Mouse (Mus musculus): Measurements from ENCODE around the gene Satl1. TPM values are rescaled to one million over a fixed set of nuclear protein-coding genes. Genes with fewer than 3 reads are reported as not detected.

Gene Satl1
- total RNA-seq (2023) = not detected

GRCm38 (mm10) chrX:112406679-112407078, at the start of gene Satl1:
Gene Satl1, minus strand, starts transcription at chrX:112406779.

Other genes with a start within 250 kb of the Satl1 start
- not detected for gene 4933403O08Rik, start 167.7 kb downstream of the Satl1 start, total RNA-seq (2023)
- gene Apool, start 95.4 kb downstream of the Satl1 start, total RNA-seq (2023) = 10 to 100 TPM; 13.8 to 15.1 TPM
- not detected for gene 2010106E10Rik, start 88.5 kb upstream of the Satl1 start, total RNA-seq (2023)
- not detected for gene Zfp711, start 193.7 kb upstream of the Satl1 start, total RNA-seq (2023)